Mouse (Mus musculus): ENCODE results near the gene Hsd17b12.

Hsd17b12 gene

DNA sequence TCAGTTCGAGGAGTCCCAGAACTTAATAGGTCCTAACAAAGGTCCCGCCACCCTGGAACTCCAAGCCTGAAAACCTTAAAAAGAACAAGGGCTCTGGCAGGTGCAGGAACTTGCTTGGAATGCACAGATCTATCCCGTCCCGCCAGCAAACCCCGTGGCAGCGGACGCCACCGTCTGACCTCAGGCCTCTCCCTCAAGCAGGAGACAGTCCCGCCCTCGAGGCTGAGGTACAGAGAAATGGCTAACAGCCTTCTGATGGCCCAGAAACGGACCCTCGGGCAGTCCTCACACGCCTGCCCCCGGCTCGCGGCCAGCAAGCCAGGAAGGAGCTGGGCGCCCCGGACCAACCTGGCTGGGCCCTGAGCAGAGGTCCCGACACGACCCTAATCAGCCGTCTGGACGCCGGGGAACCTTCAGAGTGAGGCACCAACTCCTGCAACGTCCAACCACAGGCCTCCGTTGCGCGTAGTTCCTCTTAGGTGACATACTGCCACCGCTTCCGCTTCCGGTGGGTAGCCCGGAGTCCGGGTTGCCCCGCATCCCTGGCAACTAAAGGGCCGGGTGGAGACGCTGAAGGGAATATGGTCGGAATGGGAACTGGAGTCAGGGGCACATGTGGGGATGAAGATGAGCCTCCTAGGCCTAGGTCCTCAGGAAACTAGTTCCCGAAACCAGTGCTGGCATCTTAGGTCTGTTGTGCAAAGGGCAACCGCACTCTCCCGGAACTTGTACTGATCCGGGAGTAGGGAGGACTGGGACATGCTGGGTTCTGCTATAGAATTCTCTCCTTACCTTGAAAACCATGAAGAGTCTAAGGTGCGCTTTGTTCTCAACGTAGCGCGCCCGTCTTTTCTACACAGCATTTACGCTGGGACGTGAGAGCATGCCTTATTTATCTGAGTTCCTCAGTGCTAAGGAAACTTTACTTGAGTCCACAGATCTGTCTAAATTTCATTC lies 147.2 kb downstream of the Hsd17b12 start, which contains the start of gene Alkbh3:
Gene Alkbh3 (minus strand): TSS at position 473 of the 957 bp plus-strand sequence.
- peak; percentile 85 for DNase-seq (ENCODE audit: low spot score)

DNA sequence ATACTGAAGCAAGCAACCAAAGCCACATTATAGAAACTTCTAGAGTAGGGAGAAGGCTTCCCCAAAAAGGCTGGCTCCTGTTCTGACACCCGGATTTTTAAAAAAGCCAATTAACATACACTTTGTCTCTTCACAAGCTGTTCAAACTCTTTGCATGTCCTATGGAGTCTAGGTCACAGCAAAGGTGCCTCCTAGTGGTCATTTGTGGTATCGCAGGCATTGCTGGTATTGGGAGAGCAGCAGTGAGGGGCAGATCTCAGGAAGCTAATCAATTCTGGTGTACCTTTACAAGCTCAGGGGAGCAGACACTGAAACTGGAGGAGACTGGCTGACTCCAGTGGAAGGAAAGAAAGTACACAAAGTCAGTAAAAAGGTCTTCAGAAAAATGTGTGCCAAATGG lies 155.4 kb downstream of the Hsd17b12 start:
- DNase-seq (ENCODE audit: low spot score) = peak; percentile 80

DNA sequence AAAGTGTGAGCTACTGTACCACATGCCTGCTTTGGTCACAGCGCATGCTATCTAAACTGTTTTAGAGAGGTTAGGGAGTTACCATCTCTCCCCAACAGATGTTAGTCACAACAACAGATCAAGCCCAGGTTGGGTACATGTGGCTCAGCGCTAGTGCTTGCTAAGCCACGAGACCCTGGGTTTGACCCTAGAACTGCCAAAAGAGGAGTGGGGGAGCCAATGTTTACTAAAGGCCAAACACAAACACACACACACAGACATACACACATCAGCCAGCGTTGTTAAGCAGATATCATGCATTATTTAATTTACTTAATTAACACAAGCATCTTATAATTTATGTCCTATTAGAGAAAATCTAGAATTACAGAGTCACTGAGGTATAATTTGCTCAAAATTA lies 155.8 kb downstream of the Hsd17b12 start:
- DNase-seq (ENCODE audit: low spot score) = no peak

GRCm38 (mm10) chr2:94001411-94001810 lies 156.4 kb downstream of the Hsd17b12 start:
- DNase-seq (ENCODE audit: low spot score) = no peak

- no peak for DNase-seq (ENCODE audit: low spot score)
Observed at GRCm38 (mm10) chr2:93996254-93996653, 161.5 kb downstream of the Hsd17b12 start, which contains the start of gene Gm27027. TSS of gene Gm27027 (minus strand) at chr2:93996354.

DNA sequence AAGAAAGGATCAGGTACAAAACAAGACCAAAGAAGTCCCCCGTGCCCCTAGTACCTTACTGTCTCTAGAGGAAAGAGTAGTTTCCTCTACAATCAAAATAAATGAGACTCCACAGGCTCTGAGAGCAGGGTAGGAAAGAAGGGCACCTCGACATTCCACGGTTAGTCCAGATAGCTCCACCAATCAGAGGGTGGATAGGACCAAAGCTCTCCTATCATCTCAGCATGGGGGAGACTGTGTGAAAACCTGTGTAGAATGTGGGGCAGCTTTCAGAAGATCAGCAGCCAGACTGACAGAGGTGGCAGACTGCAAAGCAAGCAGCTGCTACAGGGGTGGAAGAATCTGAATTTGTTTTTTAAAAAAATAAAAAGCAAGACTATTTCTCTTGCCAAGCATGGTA lies 165.0 kb downstream of the Hsd17b12 start:
- no peak for DNase-seq (ENCODE audit: low spot score)

- DNase-seq (ENCODE audit: low spot score) = no peak
Observed at GRCm38 (mm10) chr2:93992259-93992658, 165.5 kb downstream of the Hsd17b12 start.

DNA sequence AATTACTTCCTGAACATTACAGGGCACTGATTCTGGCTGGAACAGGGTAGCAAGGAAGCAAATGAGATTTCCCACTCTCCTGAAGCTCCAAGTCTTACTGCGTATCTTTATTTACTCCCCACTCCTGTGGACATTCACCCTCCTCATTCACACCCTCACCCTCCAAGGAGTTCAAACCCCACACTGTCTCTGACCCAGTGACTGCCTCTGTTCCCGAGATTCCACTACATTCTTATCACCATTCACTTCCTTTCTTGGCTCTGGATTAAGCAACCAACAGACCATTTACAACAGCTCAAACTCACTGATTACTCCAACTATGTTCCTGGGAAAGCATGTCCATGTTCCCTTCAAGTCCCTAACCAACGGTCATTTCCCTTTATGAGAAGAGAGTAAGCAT lies 166.4 kb downstream of the Hsd17b12 start:
- no peak for DNase-seq (ENCODE audit: low spot score)

- no peak for DNase-seq (ENCODE audit: low spot score)
Observed at GRCm38 (mm10) chr2:93988440-93988839, 169.3 kb downstream of the Hsd17b12 start.

All from left cerebral cortex, adult 11 months (tissue).